8 mouse cellular contexts compared by ENCODE assay signal in genomic region chr1:151095344-151096050, GRCm38 (mm10).
A peak's percentile ranks its signal among the peaks of the same experiment; 100 is the strongest.
DNase-seq lines count a peak whose midpoint lies in the region; ATAC-seq and TF ChIP-seq lines count a peak whose summit lies in the region.
"Had no signal": no experiment of that assay in that cellular context is flagged by ENCODE, and none has a peak within 500 bp of the region (broad histone marks: within the 10 kb centered on the region; RNA-seq: fewer than 3 reads in every experiment).

No protein-coding gene starts in this region.

- WGBS in hindbrain, embryonic 15.5 days = 43% methylated on average over 10 of the region's 10 CpGs

- H3K4me2 ChIP-seq in hindbrain, embryonic 15.5 days = peak overlapping the region; percentile 35

- peaks cover 3% of the 10 kb centered on the region; the same call in 1 of the 2 replicates for H3K9me3 ChIP-seq in G1E (replicated peaks)
- no peaks in the 10 kb centered on the region for H3K9me3 ChIP-seq in hindbrain, embryonic 15.5 days

- ATAC-seq in G1E (ENCODE audit: extremely low read depth, insufficient number of reproducible peaks, low FRiP score, poor library complexity, severe bottlenecking) = peak; percentile 69
- no peak for ATAC-seq in hindbrain, embryonic 15.5 days (ENCODE audit: low FRiP score, low read depth)
- peak; percentile 41 for ATAC-seq in megakaryocyte, adult 5-6 weeks (ENCODE audit: poor library complexity, severe bottlenecking)

- H3K9ac ChIP-seq in hindbrain, embryonic 15.5 days = no peak overlapping the region

- H3K36me3 ChIP-seq in G1E (replicated peaks) = no peaks in the 10 kb centered on the region
- no peaks in the 10 kb centered on the region for H3K36me3 ChIP-seq in hindbrain, embryonic 15.5 days

- DNase-seq in G1E (ENCODE audit: low spot score) = peak; percentile 48
- DNase-seq in brain, embryonic 14.5 days (ENCODE audit: low read depth) = peak; percentile 46
- no peak for DNase-seq in right cerebral cortex, postnatal 10 days (ENCODE audit: low spot score in 2 of 2)
- DNase-seq in urinary bladder, postnatal 10 days (ENCODE audit: low spot score) = no peak
- no peak for DNase-seq in adrenal gland, postnatal 14 days

- no peaks in the 10 kb centered on the region for H3K27me3 ChIP-seq in G1E (ENCODE audit: insufficient read depth, low read length)
- no peaks in the 10 kb centered on the region for H3K27me3 ChIP-seq in hindbrain, embryonic 15.5 days

- TF ChIP-seq POLR2A in brain, embryonic 14.5 days (IDR thresholded peaks at IDR 0.05; ENCODE audit: borderline replicate concordance, extremely low read depth, insufficient read depth, insufficient read length, poor library complexity, severe bottlenecking) = no peak

- H3K4me3 ChIP-seq in G1E (ENCODE audit: low read depth, low read length) = peak overlapping the region; percentile 24; the same call in 1 of the 2 replicates
- H3K4me3 ChIP-seq in hindbrain, embryonic 15.5 days = no peak overlapping the region

- TF ChIP-seq CTCF in G1E (IDR thresholded peaks at IDR 0.05; ENCODE audit: low read depth, low read length) = no peak
- no peak for TF ChIP-seq CTCF in brain, embryonic 14.5 days (IDR thresholded peaks at IDR 0.05; ENCODE audit: borderline replicate concordance, extremely low read depth, insufficient read depth, insufficient read length)

- H3K27ac ChIP-seq in hindbrain, embryonic 15.5 days (replicated peaks) = no peak overlapping the region
- H3K27ac ChIP-seq: kidney, postnatal 0 days had no signal

- H3K4me1 ChIP-seq in G1E (ENCODE audit: insufficient read depth, low read depth, low read length) = peaks cover 88% of the 10 kb centered on the region
- H3K4me1 ChIP-seq in hindbrain, embryonic 15.5 days (replicated peaks) = peaks cover 9% of the 10 kb centered on the region; the same call in 1 of the 2 replicates

Comparison
In these comparisons a context has a peak if more than half of its experiments do, and no peak if none do; other contexts are left out.
1. DNase-seq: peak in G1E (single experiment) and brain, embryonic 14.5 days (single experiment); none in right cerebral cortex, postnatal 10 days (0 of 2), urinary bladder, postnatal 10 days (single experiment) and adrenal gland, postnatal 14 days (single experiment).